Mouse (Mus musculus): ENCODE measurements around the gene Pik3ca.
"Not testable (repeated sequence)": the region's sequence is repeated elsewhere in the genome, so short reads cannot be mapped to it uniquely, and the experiment has no call there.

Gene Pik3ca

GRCm38 (mm10) chr3:32399931-32400330 lies 2.5 kb downstream of the Pik3ca start:
- no peak for ATAC-seq (ENCODE audit: insufficient number of reproducible peaks, low FRiP score, low TSS enrichment)

GRCm38 (mm10) chr3:32401591-32401990 lies 4.1 kb downstream of the Pik3ca start:
- no peak for ATAC-seq (ENCODE audit: insufficient number of reproducible peaks, low FRiP score, low TSS enrichment)

GRCm38 (mm10) chr3:32402990-32403885 lies 5.8 kb downstream of the Pik3ca start:
- 0 out of 2 replicates have a peak, but pooled peaks have one; percentile 62 for ATAC-seq (ENCODE audit: insufficient number of reproducible peaks, low FRiP score, low TSS enrichment)

GRCm38 (mm10) chr3:32405699-32406098 lies 8.2 kb downstream of the Pik3ca start:
- ATAC-seq (ENCODE audit: insufficient number of reproducible peaks, low FRiP score, low TSS enrichment), result no peak

GRCm38 (mm10) chr3:32406804-32407203 lies 9.3 kb downstream of the Pik3ca start:
- no peak for ATAC-seq (ENCODE audit: insufficient number of reproducible peaks, low FRiP score, low TSS enrichment)

- no peak for ATAC-seq (ENCODE audit: insufficient number of reproducible peaks, low FRiP score, low TSS enrichment)
These were observed 11.4 kb downstream of the Pik3ca start for GRCm38 (mm10) chr3:32408811-32409273.

GRCm38 (mm10) chr3:32412502-32413044 lies 15.1 kb downstream of the Pik3ca start:
- no peak for ATAC-seq (ENCODE audit: insufficient number of reproducible peaks, low FRiP score, low TSS enrichment)

- ATAC-seq (ENCODE audit: insufficient number of reproducible peaks, low FRiP score, low TSS enrichment), result no peak
These were observed 16.9 kb downstream of the Pik3ca start for GRCm38 (mm10) chr3:32414381-32414780.

GRCm38 (mm10) chr3:32415370-32416309 lies 18.2 kb downstream of the Pik3ca start:
- no peak for ATAC-seq (ENCODE audit: insufficient number of reproducible peaks, low FRiP score, low TSS enrichment)

- ATAC-seq (ENCODE audit: insufficient number of reproducible peaks, low FRiP score, low TSS enrichment), result no peak
These were observed 20.3 kb downstream of the Pik3ca start for GRCm38 (mm10) chr3:32417751-32418211.

GRCm38 (mm10) chr3:32419866-32420265 lies 22.4 kb downstream of the Pik3ca start:
- ATAC-seq (ENCODE audit: insufficient number of reproducible peaks, low FRiP score, low TSS enrichment), result no peak

- ATAC-seq (ENCODE audit: insufficient number of reproducible peaks, low FRiP score, low TSS enrichment), result peak; percentile 74; the same call in 1 of the 2 replicates
These were observed 23.9 kb downstream of the Pik3ca start for GRCm38 (mm10) chr3:32421115-32422054.

GRCm38 (mm10) chr3:32427695-32428094 lies 30.2 kb downstream of the Pik3ca start:
- peak; percentile 27; the same call in 1 of the 2 replicates for ATAC-seq (ENCODE audit: insufficient number of reproducible peaks, low FRiP score, low TSS enrichment)

GRCm38 (mm10) chr3:32428361-32428760 lies 30.9 kb downstream of the Pik3ca start:
- ATAC-seq (ENCODE audit: insufficient number of reproducible peaks, low FRiP score, low TSS enrichment), result no peak

GRCm38 (mm10) chr3:32428921-32429320 lies 31.4 kb downstream of the Pik3ca start:
- no peak for ATAC-seq (ENCODE audit: insufficient number of reproducible peaks, low FRiP score, low TSS enrichment)

GRCm38 (mm10) chr3:32429351-32429750 lies 31.9 kb downstream of the Pik3ca start:
- ATAC-seq (ENCODE audit: insufficient number of reproducible peaks, low FRiP score, low TSS enrichment), result not testable (repeated sequence)

- no peak for ATAC-seq (ENCODE audit: insufficient number of reproducible peaks, low FRiP score, low TSS enrichment)
These were observed 32.9 kb downstream of the Pik3ca start for GRCm38 (mm10) chr3:32430394-32430793.

- ATAC-seq (ENCODE audit: insufficient number of reproducible peaks, low FRiP score, low TSS enrichment), result no peak
These were observed 36.5 kb downstream of the Pik3ca start for GRCm38 (mm10) chr3:32434016-32434415.

- ATAC-seq (ENCODE audit: insufficient number of reproducible peaks, low FRiP score, low TSS enrichment), result no peak
These were observed 38.6 kb downstream of the Pik3ca start for GRCm38 (mm10) chr3:32436101-32436500.

Measured in cerebellum, adult (tissue).